Mouse (Mus musculus) erythroblast, adult 5-6 weeks (primary cell): ENCODE results near the gene Sc5d. TPM values are rescaled to one million over a fixed set of nuclear protein-coding genes. Genes with fewer than 3 reads are reported as not detected.

Experiments
- ATAC-seq: replicated peaks from 2 replicates; pipeline ENCODE4 v1.8.0; 2016; ENCODE audit warnings: moderate number of reproducible peaks, mild to moderate bottlenecking, moderate TSS enrichment, inconsistent platforms; ENCODE audit not compliant: poor library complexity, low FRiP score, severe bottlenecking
- total RNA-seq, 2 experiments: library from RNA; stranded (forward) in 1 of 2; stranded (reverse) in 1 of 2; fragments of 150-400 nt in 1 of 2; fragments of 200-764, 138-1000 nt in 1 of 2; gene quantifications; 2 replicates each; pipeline versions ENCODE4 v1.2.3 to v1.2.4; 2015 to 2017; ENCODE audit warnings: low replicate concordance in 2 of 2

Sc5d gene
- total RNA-seq, 2 experiments from 2014 or later: 2.1 to 17.6 TPM

DNA sequence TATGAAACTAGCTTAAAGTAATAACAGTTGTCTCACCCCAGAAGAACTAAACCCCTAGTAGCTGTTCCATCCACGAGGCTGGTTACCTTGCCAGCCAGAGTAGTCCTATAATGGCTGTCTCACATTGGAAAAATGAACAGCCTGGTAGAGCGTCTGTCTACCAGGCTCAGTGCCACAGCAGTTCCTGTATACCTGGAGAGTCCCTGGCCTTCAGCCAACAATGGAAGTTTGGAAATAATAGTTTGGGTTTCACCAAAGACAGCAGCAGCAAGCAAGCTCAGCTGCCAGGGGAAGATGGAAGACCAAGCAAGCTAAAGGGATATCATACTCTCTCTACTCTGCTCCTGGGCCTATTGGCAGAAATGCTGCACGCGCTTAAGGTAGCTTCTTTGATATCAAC, 1.3 kb upstream of the Sc5d start:
- ATAC-seq: no peak

DNA sequence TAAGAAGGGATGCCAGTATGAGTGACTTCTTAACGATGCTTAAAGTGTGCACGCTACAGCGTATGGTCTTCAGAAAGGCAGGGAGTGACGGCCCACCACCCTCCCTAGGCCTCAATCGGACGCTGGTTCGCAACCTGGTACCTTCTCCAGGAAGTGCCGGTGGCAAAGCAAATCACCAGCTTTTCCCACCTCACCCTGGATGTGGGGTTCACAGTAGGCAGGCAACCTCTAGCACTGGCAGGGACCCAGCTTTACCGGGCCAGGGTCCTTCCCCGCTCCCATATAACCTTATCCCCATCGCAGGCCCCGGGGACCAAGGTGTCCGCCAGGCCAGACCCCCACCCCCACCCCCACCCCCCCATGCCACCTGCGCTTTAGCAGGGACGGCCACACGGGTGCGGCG, 346 bp downstream of the Sc5d start:
- no peak for ATAC-seq

DNA sequence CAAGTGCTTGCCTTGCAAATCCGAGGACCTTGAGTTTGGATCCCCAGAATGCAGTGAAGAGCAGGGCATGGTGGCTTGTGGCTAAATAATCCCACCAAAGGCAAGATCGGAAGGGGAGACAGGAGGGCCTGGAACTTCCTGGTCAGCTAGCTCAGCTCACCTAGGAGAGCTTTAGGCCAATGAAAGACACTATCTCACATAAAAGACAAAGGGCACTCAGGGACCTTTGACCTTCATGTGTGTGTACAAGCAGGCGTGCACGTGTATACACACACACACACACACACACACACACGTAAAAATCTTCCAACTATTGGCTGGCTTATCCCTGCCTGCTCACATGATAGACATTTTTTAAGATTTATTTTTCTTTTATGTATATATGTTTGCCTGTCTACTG, 3.6 kb downstream of the Sc5d start:
- ATAC-seq: no peak

DNA sequence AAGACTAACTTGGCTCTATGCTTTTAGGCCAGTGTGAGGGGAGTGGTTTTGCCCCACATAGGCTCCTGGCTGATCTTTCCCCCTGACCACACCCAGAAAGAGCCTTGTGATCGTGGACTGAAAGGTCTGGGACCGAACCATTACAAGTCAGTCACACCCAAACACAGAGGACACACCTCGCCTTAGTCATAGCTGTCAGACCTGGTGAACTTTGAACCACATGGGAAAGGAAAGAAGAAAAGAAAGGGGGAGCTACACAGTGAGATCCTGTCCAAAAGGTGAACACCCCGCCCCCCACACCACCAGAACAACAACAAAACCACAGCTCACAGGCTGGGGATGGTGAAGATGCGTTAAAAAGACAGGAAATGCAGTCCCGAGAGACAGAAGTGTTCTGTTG, 14.9 kb downstream of the Sc5d start:
- ATAC-seq: no peak

DNA sequence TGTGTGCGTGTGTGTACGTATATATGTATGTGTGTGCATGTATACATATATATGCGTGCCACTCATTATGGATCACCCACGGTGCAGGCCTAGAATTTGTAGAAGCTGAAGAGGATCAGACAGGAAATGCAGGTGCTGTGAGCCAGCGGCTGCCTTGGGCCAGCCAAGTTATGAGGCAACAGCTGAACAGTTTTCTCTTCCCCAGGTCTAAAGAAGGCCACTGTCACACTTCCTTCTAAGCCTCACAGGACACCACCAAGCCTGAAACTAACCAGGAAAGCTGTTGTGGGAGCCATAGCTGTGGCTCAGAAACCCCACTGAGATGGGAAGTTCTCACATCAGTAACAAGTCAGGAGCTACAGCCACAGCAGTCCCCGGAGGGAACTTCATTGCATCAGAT, 17.4 kb downstream of the Sc5d start:
- no peak for ATAC-seq

GRCm38 (mm10) chr9:42244173-42244572, 19.9 kb downstream of the Sc5d start:
- no peak for ATAC-seq

DNA sequence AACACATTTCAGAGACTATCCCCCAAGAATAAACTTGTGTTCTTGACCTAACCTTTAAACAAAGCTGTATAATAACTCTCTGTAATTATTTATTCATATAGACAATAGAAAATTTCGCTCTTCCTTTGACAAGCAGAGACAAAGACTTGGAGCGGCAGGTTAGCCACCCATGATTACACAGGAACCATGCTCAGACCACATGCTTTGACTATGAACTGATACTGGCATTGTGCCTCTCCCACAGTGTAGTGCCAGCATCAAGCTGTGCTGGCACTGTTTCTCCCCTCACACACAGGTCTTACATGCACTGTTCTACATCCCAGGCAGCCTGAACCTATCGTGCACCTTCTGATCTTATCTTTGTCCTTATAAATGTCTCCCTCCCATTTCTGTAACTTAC, 23.0 kb downstream of the Sc5d start:
- ATAC-seq: no peak

DNA sequence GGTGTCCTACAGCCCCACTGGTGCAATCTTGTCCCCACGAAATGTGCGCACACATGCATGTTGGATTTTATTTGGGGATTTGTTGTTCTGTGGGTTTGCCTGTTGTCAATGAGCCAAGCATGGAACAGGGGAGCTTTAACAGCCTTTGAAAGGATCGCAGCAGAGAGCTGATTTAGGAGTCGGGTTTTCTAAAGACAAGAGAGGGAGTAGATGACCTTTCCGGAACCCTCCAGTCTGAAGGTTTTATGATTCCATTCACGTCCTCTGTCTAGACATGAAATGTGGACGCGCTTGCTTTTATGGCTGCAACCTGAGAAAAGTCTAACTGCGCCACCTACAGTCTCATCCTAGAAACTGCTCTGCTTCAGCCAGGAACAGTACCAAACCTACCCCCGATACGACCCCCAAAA, 23.5 kb downstream of the Sc5d start:
- ATAC-seq: no peak

DNA sequence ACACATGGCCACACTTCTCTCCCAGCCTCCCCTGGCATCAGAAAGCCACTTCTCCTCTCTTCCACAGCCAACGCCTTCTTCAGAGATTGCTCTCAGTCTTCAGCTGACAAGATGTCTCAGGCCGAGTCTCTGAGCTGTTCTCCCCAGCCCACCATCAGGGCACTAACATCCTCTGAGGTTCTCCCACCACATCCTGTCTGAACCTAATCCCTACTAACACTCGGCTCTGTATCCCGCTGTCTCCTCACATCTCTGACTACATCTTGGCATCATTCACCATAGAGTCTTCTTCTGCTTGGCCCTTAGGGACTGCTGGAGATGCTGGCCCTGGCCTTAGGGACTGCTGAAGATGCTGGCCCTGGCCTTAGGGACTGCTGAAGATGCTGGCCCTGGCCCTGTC, 25.2 kb downstream of the Sc5d start:
- ATAC-seq: no peak

DNA sequence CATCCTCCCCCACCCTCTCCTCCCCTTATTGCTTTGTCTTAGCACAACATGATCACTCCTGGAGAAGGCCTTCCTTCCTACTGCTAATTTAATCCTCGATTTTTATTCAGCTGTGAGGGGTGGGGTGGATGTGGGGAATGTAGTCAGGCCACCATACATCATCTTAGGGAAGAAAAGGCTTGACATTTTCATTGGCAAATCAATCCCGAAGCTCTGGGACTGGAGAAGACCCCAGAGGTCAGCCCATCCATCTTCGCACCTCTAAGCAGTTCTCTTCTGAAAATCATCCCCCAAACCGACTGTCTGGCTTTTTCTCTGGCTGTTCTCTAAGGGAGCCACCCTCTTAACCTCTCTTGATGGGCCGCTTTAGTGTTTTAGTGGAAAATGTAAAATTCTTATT, 32.9 kb downstream of the Sc5d start:
- ATAC-seq: no peak

DNA sequence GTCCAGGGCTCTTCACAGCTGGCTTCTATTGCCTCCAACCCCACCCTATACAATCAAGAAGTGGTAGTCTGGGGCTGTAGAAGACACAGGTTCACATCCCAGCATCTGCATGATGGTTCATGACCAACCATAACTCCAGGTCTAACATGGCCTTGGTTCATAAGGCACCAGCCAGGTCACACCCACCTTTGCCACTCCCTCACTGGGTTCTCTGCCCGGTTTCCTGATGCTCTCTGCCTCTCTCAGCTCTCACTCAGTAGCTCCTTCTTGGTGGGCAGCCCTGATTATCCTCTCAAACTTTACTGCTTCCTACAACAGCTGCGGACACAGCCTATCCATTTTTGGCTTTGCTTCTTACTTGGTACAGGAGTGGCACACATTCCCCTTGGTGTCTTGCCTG, 33.7 kb downstream of the Sc5d start:
- ATAC-seq: no peak

- ATAC-seq: no peak
Observed at GRCm38 (mm10) chr9:42229465-42230110, 34.5 kb downstream of the Sc5d start.

- ATAC-seq: no peak
Observed at GRCm38 (mm10) chr9:42227804-42228203, 36.3 kb downstream of the Sc5d start.

GRCm38 (mm10) chr9:42219001-42219660, 44.9 kb downstream of the Sc5d start:
- ATAC-seq: no peak

DNA sequence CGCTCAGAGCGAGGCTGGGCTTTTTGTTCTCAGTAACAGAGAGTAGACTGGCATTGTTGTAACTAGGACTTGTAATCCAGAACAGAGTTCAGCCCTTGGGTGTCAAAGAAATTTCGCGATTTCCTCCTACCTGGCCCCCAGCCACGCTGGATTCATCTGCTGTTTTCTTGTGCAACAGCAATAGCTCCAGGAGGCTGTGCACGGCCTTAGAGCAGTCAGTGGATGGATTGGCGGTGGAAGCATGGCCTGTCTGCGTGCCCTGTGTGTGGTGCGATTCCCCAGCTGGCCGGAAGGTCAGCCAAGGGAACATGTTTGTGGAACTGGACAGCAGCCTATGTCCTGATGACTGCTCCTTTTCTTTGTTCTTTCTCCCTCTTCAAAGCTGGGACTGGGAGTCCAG, 46.4 kb downstream of the Sc5d start:
- ATAC-seq: no peak

DNA sequence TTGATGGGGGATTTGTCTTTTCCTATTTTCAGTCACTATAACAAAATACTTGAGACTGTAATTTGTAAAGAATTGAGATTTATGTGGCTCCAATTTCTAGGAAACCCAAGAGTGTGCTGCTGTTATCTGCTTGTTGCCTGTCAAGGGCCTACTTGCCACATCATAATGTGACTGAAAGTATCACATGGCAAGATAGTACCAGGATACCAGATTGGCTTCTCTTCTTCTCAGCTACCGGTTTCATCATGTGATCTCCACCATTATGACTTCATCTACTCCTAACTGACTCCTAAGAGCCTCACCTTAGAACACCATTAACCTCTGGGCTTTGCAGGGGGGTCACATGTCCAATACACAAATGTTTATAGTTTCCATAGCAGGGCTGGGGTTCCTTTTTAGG, 49.9 kb downstream of the Sc5d start:
- ATAC-seq: no peak

DNA sequence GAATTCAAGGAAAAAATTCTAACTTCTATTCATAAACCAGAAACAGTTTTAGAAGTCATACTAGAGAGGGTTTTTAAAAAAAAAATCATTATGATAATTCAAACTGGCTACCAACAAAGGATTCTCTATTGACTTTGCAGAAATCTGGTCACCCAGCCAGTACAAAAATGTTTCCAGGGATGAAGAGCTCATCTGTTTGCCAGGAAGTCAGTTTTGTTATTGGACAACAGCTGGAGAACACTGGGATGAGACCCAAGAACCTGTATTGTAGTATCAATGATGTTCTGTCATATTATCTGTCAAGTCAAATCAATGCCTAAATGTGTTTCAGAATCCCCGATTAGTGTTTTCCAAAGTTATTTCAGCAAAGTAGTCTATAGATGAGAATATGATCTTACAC, 50.9 kb downstream of the Sc5d start:
- ATAC-seq: no peak

DNA sequence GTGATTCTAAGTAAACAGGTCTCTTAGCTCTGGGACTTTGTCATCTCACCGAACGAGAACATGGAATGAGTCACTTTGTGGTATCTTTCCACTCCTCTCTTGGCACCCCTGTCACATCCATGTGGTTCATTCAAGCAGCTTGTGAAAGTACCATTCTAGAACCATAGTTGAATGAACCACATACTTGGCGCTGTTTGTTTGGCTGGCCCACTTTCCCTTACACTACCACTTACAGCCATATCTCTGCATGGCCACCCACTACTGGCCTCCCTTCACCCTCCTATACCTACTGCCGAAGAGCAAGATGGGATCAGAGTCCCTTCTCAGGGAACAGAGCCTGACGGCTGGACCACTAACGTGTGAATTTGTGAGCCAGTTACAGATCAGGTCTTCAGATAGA, 54.4 kb downstream of the Sc5d start:
- no peak for ATAC-seq

DNA sequence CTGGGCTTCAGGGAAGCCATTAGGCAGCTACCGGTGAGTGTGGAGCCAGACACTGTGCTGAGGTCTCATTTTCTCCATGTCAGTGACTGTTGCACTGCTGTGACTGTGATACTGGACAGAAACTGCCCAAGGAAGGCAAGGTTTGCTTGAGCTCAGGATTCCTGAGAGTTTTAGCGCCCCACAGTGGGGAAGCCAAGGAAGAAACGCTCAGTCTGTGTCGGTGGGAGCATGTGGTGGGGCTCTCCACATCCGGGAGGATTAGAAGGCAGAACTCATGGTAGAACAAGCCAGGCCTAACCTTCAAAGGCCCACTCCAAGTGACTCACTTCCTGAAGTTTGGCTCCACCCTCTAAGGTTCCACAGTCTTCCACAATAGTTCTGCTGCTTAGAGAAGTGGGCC, 55.6 kb downstream of the Sc5d start:
- ATAC-seq: no peak

GRCm38 (mm10) chr9:42206750-42207149, 57.3 kb downstream of the Sc5d start:
- no peak for ATAC-seq

GRCm38 (mm10) chr9:42202271-42202670, 61.8 kb downstream of the Sc5d start:
- no peak for ATAC-seq
